In genomic region chr11:82846079-82846436, GRCm38 (mm10) we compare ENCODE assay signal across 9 mouse cellular contexts. TPM values are rescaled to one million over a fixed set of nuclear protein-coding genes. Genes with fewer than 3 reads are reported as not detected.
A peak's percentile ranks its signal among the peaks of the same experiment; 100 is the strongest.
DNase-seq lines count a peak whose midpoint lies in the region; ATAC-seq and TF ChIP-seq lines count a peak whose summit lies in the region.
"Had no signal": no experiment of that assay in that cellular context is flagged by ENCODE, and none has a peak within 500 bp of the region (broad histone marks: within the 10 kb centered on the region; RNA-seq: fewer than 3 reads in every experiment).

No protein-coding gene starts in this region.

- peak; percentile 51 for ATAC-seq in embryonic facial prominence, embryonic 14.5 days (ENCODE audit: low read depth)
- no peak for ATAC-seq in limb, embryonic 12.5 days (ENCODE audit: insufficient number of reproducible peaks, insufficient read depth, low FRiP score, low TSS enrichment, low read depth)
- ATAC-seq in neural tube, embryonic 15.5 days (ENCODE audit: low FRiP score) = no peak

- no peak overlapping the region for H3K9ac ChIP-seq in embryonic facial prominence, embryonic 14.5 days (ENCODE audit: low read depth, low read length)
- no peak overlapping the region; the same call in 1 of the 2 replicates for H3K9ac ChIP-seq in limb, embryonic 12.5 days (replicated peaks)
- peak overlapping the region; percentile 29; the same call in 1 of the 2 replicates for H3K9ac ChIP-seq in neural tube, embryonic 15.5 days (replicated peaks)

- H3K4me3 ChIP-seq in kidney, adult 2 months (ENCODE audit: insufficient read depth, low read depth, low read length) = no peak overlapping the region
- H3K4me3 ChIP-seq in embryonic facial prominence, embryonic 14.5 days (ENCODE audit: low read depth, low read length) = 0 out of 2 replicates have a peak overlapping the region, but pooled peaks have one; percentile 4
- H3K4me3 ChIP-seq in limb, embryonic 12.5 days (replicated peaks) = no peak overlapping the region
- no peak overlapping the region for H3K4me3 ChIP-seq in neural tube, embryonic 15.5 days (replicated peaks)

- WGBS in kidney, adult 2 months = 61% methylated on average over 4 of the region's 4 CpGs
- 5% methylated on average over 4 of the region's 4 CpGs for WGBS in embryonic facial prominence, embryonic 14.5 days
- WGBS in limb, embryonic 12.5 days = 26% methylated on average over 4 of the region's 4 CpGs
- 21% methylated on average over 4 of the region's 4 CpGs for WGBS in neural tube, embryonic 15.5 days

- H3K27ac ChIP-seq in kidney, adult 2 months (ENCODE audit: insufficient read depth, low read depth, low read length) = peak overlapping the region; percentile 46; the same call in 1 of the 2 replicates
- H3K27ac ChIP-seq in embryonic facial prominence, embryonic 14.5 days (replicated peaks; ENCODE audit: low read depth, low read length) = no peak overlapping the region
- peak overlapping the region; percentile 53 for H3K27ac ChIP-seq in limb, embryonic 12.5 days
- H3K27ac ChIP-seq in neural tube, embryonic 15.5 days (replicated peaks) = no peak overlapping the region

- H3K9me3 ChIP-seq in embryonic facial prominence, embryonic 14.5 days (ENCODE audit: control insufficient read depth, low read length) = no peaks in the 10 kb centered on the region
- H3K9me3 ChIP-seq in limb, embryonic 12.5 days = no peaks in the 10 kb centered on the region
- H3K9me3 ChIP-seq in neural tube, embryonic 15.5 days (replicated peaks) = no peaks in the 10 kb centered on the region

- no peak for TF ChIP-seq POLR2A in kidney, adult 2 months (IDR thresholded peaks at IDR 0.05; ENCODE audit: low read depth, low read length)

- TF ChIP-seq CTCF in kidney, adult 2 months (conservative IDR thresholded peaks at IDR 0.05; ENCODE audit: insufficient read depth, insufficient read length, low read depth, low read length) = no peak

- no peak for DNase-seq in kidney, adult 2 months
- DNase-seq in kidney, postnatal 10 days = no peak
- DNase-seq in embryonic facial prominence, embryonic 14.5 days (ENCODE audit: low spot score) = no peak
- no peak for DNase-seq in layer of hippocampus, adult 18-20 months (ENCODE audit: low spot score in 2 of 2)
- DNase-seq in thymus, postnatal 0 days (ENCODE audit: low spot score) = no peak
- DNase-seq in adrenal gland, postnatal 25 days = no peak

- H3K27me3 ChIP-seq in kidney, adult 2 months (replicated peaks; ENCODE audit: control insufficient read depth, insufficient read depth, low read length) = no peaks in the 10 kb centered on the region
- no peaks in the 10 kb centered on the region for H3K27me3 ChIP-seq in embryonic facial prominence, embryonic 14.5 days (replicated peaks; ENCODE audit: control insufficient read depth, insufficient read depth, low read length)
- peaks cover 4% of the 10 kb centered on the region; the same call in 1 of the 2 replicates for H3K27me3 ChIP-seq in limb, embryonic 12.5 days
- no peaks in the 10 kb centered on the region for H3K27me3 ChIP-seq in neural tube, embryonic 15.5 days (replicated peaks)

- H3K4me2 ChIP-seq in embryonic facial prominence, embryonic 14.5 days (ENCODE audit: low read depth, low read length) = peak overlapping the region; percentile 25
- peak overlapping the region; percentile 37 for H3K4me2 ChIP-seq in limb, embryonic 12.5 days
- peak overlapping the region; percentile 42 for H3K4me2 ChIP-seq in neural tube, embryonic 15.5 days

- peaks cover 26% of the 10 kb centered on the region; the same call in 1 of the 2 replicates for H3K4me1 ChIP-seq in kidney, adult 2 months (ENCODE audit: control insufficient read depth, insufficient read depth, low read length)
- H3K4me1 ChIP-seq in embryonic facial prominence, embryonic 14.5 days (ENCODE audit: control insufficient read depth, insufficient read depth, low read length) = peaks cover 5% of the 10 kb centered on the region
- H3K4me1 ChIP-seq in limb, embryonic 12.5 days (replicated peaks) = peaks cover 44% of the 10 kb centered on the region
- H3K4me1 ChIP-seq in neural tube, embryonic 15.5 days = peaks cover 30% of the 10 kb centered on the region

- no peaks in the 10 kb centered on the region for H3K36me3 ChIP-seq in kidney, adult 2 months (ENCODE audit: control insufficient read depth, insufficient read depth, low read length)
- no peaks in the 10 kb centered on the region for H3K36me3 ChIP-seq in embryonic facial prominence, embryonic 14.5 days (ENCODE audit: control insufficient read depth, insufficient read depth, low read length)
- no peaks in the 10 kb centered on the region for H3K36me3 ChIP-seq in limb, embryonic 12.5 days
- no peaks in the 10 kb centered on the region for H3K36me3 ChIP-seq in neural tube, embryonic 15.5 days

RNA-seq across cellular contexts. Expression of gene Rffl, which starts 25.0 kb away (rescaled TPM):
- polyA plus RNA-seq in kidney, adult 2 months (2012; rRNA removed) = 15.3 and 19.4 TPM in 2 replicates
- 9.7 and 10.2 TPM in 2 replicates for polyA plus RNA-seq in embryonic facial prominence, embryonic 14.5 days (2014; fragmentation: Nextera tagmentation; extraction: Ambion mirVana)
- 18.8 and 19.5 TPM in 2 replicates for polyA plus RNA-seq in limb, embryonic 12.5 days (2016; fragmentation: Nextera tagmentation; extraction: Ambion mirVana)
- polyA plus RNA-seq in neural tube, embryonic 15.5 days (2015; fragmentation: Nextera tagmentation; extraction: Ambion mirVana) = 3.8 and 6.9 TPM in 2 replicates
- total RNA-seq in layer of hippocampus, adult 18-20 months (2021) = 10 to 100 TPM in 1 of 2 experiments, 1 to 10 TPM in 1; 9.7 to 12.0 TPM
- 15.8 TPM in 2 replicates for polyA plus RNA-seq in thymus, postnatal 0 days (2015; fragmentation: Nextera tagmentation; extraction: Ambion mirVana)
- total RNA-seq in adrenal gland, postnatal 25 days (2021) = 5.9 and 9.4 TPM in 2 replicates

RNA-seq across cellular contexts. Expression of gene Rad51d, which starts 44.4 kb away (rescaled TPM):
- 13.7 and 15.7 TPM in 2 replicates for polyA plus RNA-seq in kidney, adult 2 months (2012; rRNA removed)
- 14.5 and 15.0 TPM in 2 replicates for polyA plus RNA-seq in embryonic facial prominence, embryonic 14.5 days (2014; fragmentation: Nextera tagmentation; extraction: Ambion mirVana)
- 10.3 and 11.8 TPM in 2 replicates for polyA plus RNA-seq in limb, embryonic 12.5 days (2016; fragmentation: Nextera tagmentation; extraction: Ambion mirVana)
- polyA plus RNA-seq in neural tube, embryonic 15.5 days (2015; fragmentation: Nextera tagmentation; extraction: Ambion mirVana) = 10.9 and 11.3 TPM in 2 replicates
- 10 to 100 TPM; 14.7 to 18.0 TPM for total RNA-seq in layer of hippocampus, adult 18-20 months (2021)
- polyA plus RNA-seq in thymus, postnatal 0 days (2015; fragmentation: Nextera tagmentation; extraction: Ambion mirVana) = 19.2 and 22.4 TPM in 2 replicates
- 15.1 and 19.1 TPM in 2 replicates for total RNA-seq in adrenal gland, postnatal 25 days (2021)

RNA-seq across cellular contexts. Expression of gene Fndc8, which starts 45.9 kb away (rescaled TPM):
- 0.13 and 0.19 TPM in 2 replicates for polyA plus RNA-seq in kidney, adult 2 months (2012; rRNA removed)
- 0.30 and 0.47 TPM in 2 replicates for polyA plus RNA-seq in embryonic facial prominence, embryonic 14.5 days (2014; fragmentation: Nextera tagmentation; extraction: Ambion mirVana)
- 0.32 and 0.49 TPM in 2 replicates for polyA plus RNA-seq in limb, embryonic 12.5 days (2016; fragmentation: Nextera tagmentation; extraction: Ambion mirVana)
- polyA plus RNA-seq in neural tube, embryonic 15.5 days (2015; fragmentation: Nextera tagmentation; extraction: Ambion mirVana) = 0.67 and 0.93 TPM in 2 replicates
- total RNA-seq in layer of hippocampus, adult 18-20 months (2021) = not detected
- polyA plus RNA-seq in thymus, postnatal 0 days (2015; fragmentation: Nextera tagmentation; extraction: Ambion mirVana) = 0.26 and 0.39 TPM in 2 replicates
- total RNA-seq in adrenal gland, postnatal 25 days (2021) = 0.18 TPM in 1 of 2 replicates, not detected in the other
- total RNA-seq: neutrophil, adult 5-6 weeks had no signal

Comparison
In these comparisons a context has a peak if more than half of its experiments do, and no peak if none do; other contexts are left out.
1. H3K27ac ChIP-seq: peak in kidney, adult 2 months (single experiment) and limb, embryonic 12.5 days (single experiment); none in embryonic facial prominence, embryonic 14.5 days (single experiment) and neural tube, embryonic 15.5 days (single experiment).
2. Peak in every context shown above with its lines, with median percentiles within 50 percentile points of each other: H3K4me2 ChIP-seq.